Mouse (Mus musculus) ES-E14 (cell line): ENCODE data around the gene Rnf111.

Experiments
- HCFC1 ChIP-seq: IDR thresholded peaks from 2 replicates; pipeline ENCODE4 v1.6.1; 2012; ENCODE audit warnings: low read length, inconsistent platforms, borderline replicate concordance; ENCODE audit not compliant: insufficient read depth
- MAFK ChIP-seq: IDR thresholded peaks from 2 replicates; pipeline ENCODE4 v1.6.1; 2014; ENCODE audit warnings: mild to moderate bottlenecking, low read depth, low read length, inconsistent platforms; ENCODE audit not compliant: insufficient read depth
- ZC3H11A ChIP-seq: IDR thresholded peaks from 2 replicates; pipeline ENCODE4 v1.6.1; 2012; ENCODE audit warnings: low read depth, mild to moderate bottlenecking, inconsistent platforms, low read length, borderline replicate concordance
- ZNF384 ChIP-seq: IDR thresholded peaks from 2 replicates; pipeline ENCODE4 v1.6.1; 2012; ENCODE audit warnings: low read depth, low read length, inconsistent platforms

DNA sequence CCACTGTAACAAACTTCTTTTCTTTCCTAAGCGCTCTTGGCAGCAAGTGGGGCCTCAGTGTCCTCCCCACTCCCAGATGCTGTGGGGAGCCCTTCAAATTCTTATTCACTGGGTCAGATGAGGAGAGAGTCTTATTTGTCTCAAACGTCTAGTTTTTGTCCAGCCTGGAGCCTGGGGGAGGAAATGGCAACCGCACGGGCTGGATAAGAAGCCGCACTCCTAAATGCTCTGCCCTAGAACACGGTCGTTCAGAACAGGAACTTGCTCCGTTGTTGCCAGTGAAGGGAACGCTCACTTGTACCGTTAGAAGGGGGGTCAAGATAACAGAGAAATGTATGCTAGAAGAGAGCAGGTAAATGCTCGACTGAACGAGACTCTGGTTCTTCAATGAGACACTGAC is 121.4 kb downstream of the Rnf111 start:
- TF ChIP-seq MAFK, result no peak
- TF ChIP-seq HCFC1, result no peak
- TF ChIP-seq ZNF384, result no peak
- no peak for TF ChIP-seq ZC3H11A
